In the genomic region with DNA sequence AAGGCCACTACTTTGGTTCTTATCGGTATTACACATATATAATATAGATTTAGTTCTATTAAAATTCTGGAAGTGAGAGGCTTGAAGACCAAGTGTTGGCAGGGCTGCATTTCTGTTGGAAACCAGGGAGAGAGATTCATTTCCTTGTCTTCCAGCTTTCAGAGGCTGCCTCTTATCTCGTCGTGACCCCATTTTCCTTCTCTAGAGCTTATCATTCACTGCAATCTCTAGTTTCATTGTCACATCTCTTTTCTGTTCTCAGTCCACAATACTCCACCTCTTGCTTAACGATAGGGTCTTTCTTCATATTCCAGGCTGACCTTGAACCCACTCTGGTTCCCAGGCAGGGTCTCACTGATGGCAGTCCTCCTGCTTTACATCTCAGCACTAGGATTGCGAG, we compare ENCODE assay signal across 33 mouse cellular contexts.
"Had no signal": no experiment of that assay in that cellular context is flagged by ENCODE, and none has a peak within 500 bp of the region (broad histone marks: within the 10 kb centered on the region; RNA-seq: fewer than 3 reads in every experiment).

No protein-coding gene starts in this region.

- H3K4me2 ChIP-seq: heart, embryonic 12.5 days; heart, embryonic 13.5 days; heart, embryonic 15.5 days; hindbrain, embryonic 12.5 days; hindbrain, embryonic 13.5 days; hindbrain, embryonic 14.5 days; hindbrain, embryonic 15.5 days; intestine, embryonic 15.5 days; kidney, embryonic 15.5 days had no signal

- H3K4me1 ChIP-seq: hindbrain, embryonic 15.5 days had no signal

- H3K4me3 ChIP-seq: heart, embryonic 12.5 days; heart, embryonic 13.5 days; heart, embryonic 15.5 days; hindbrain, embryonic 10.5 days; hindbrain, embryonic 12.5 days; hindbrain, embryonic 13.5 days; hindbrain, embryonic 15.5 days; intestine, embryonic 15.5 days; kidney, embryonic 15.5 days; layer of hippocampus, adult 2 months; left cerebral cortex, adult 2 months had no signal

- DNase-seq: heart, postnatal 10 days; heart, postnatal 14 days; heart, postnatal 36 days; heart, postnatal 4 days; kidney, adult 11 months; kidney, adult 18-20 months; kidney, adult 2 months; kidney, adult 8-10 months; kidney, adult 9 months; kidney, postnatal 10 days; kidney, postnatal 14 days; kidney, postnatal 25 days; kidney, postnatal 36 days; kidney, postnatal 4 days; layer of hippocampus, adult 9-11 months; layer of hippocampus, postnatal 36 days had no signal

- H3K9ac ChIP-seq: heart, embryonic 12.5 days; heart, embryonic 13.5 days; heart, embryonic 15.5 days; hindbrain, embryonic 12.5 days; hindbrain, embryonic 13.5 days; hindbrain, embryonic 14.5 days; hindbrain, embryonic 15.5 days; intestine, embryonic 15.5 days; kidney, embryonic 15.5 days had no signal

- H3K27ac ChIP-seq: heart, embryonic 13.5 days; heart, embryonic 15.5 days; hindbrain, embryonic 10.5 days; hindbrain, embryonic 12.5 days; hindbrain, embryonic 13.5 days; hindbrain, embryonic 14.5 days; hindbrain, embryonic 15.5 days; hindbrain, postnatal 0 days; intestine, embryonic 15.5 days; kidney, embryonic 15.5 days; kidney, postnatal 0 days; layer of hippocampus, adult 2 months; left cerebral cortex, adult 2 months had no signal

- H3K27me3 ChIP-seq: heart, embryonic 12.5 days; heart, embryonic 13.5 days; heart, embryonic 15.5 days; hindbrain, embryonic 12.5 days; hindbrain, embryonic 13.5 days; hindbrain, embryonic 15.5 days; intestine, embryonic 15.5 days; kidney, embryonic 15.5 days had no signal

- H3K9me3 ChIP-seq: heart, embryonic 12.5 days; heart, embryonic 13.5 days; heart, embryonic 15.5 days; hindbrain, embryonic 10.5 days; hindbrain, embryonic 12.5 days; hindbrain, embryonic 13.5 days; hindbrain, embryonic 15.5 days; intestine, embryonic 15.5 days; kidney, embryonic 15.5 days had no signal

- H3K36me3 ChIP-seq: heart, embryonic 12.5 days; heart, embryonic 13.5 days; heart, embryonic 15.5 days; hindbrain, embryonic 10.5 days; hindbrain, embryonic 12.5 days; hindbrain, embryonic 13.5 days; hindbrain, embryonic 15.5 days; intestine, embryonic 15.5 days; kidney, embryonic 15.5 days had no signal

- ATAC-seq: hindbrain, embryonic 16.5 days; hindbrain, postnatal 0 days; intestine, embryonic 15.5 days; intestine, embryonic 16.5 days; intestine, postnatal 0 days had no signal
